Mouse (Mus musculus): ENCODE results near the gene Clec16a. TPM values are rescaled to one million over a fixed set of nuclear protein-coding genes. Genes with fewer than 3 reads are reported as not detected.
A peak's percentile ranks its signal among the peaks of the same experiment; 100 is the strongest.

The Clec16a gene
- polyA plus RNA-seq, 2 experiments: 2.7 to 10.0 TPM

- ATAC-seq (ENCODE audit: insufficient read depth) (peak; percentile 87), DNase-seq (ENCODE audit: low read depth in 3 of 3, low spot score in 3 of 3) (peak in 2 of 3 experiments; percentile 41 to 45)
- Histone ChIP-seq H3K4me2 (ENCODE audit: low read depth) (peak overlapping the region; percentile 63), H3K9me3 (ENCODE audit: control insufficient read depth, low read length) (no peaks in the 10 kb centered on the region), H3K4me1 (replicated peaks; ENCODE audit: control insufficient read depth in 2 of 2, insufficient read depth in 2 of 2, low read length in 1 of 2) (peaks cover 15 to 21% of the 10 kb centered on the region in 2 experiments), H3K27ac (no peak overlapping the region), H3K4me3 (ENCODE audit: insufficient read depth in 1 of 2, low read depth in 2 of 2, low read length in 2 of 2) (0 out of 4 replicates have a peak overlapping the region, but pooled peaks of 1 of the 2 experiments have one; percentile 3), H3K27me3 (ENCODE audit: control insufficient read depth, insufficient read depth, low read length) (no peaks in the 10 kb centered on the region), H3K36me3 (replicated peaks; ENCODE audit: control insufficient read depth, insufficient read depth, low read depth) (no peaks in the 10 kb centered on the region), H3K9ac (replicated peaks) (no peak overlapping the region)
- WGBS (ENCODE audit: insufficient replicate concordance): 45% methylated on average over 4 of the region's 4 CpGs
- TF ChIP-seq CTCF (IDR thresholded peaks at IDR 0.05; ENCODE audit: low read depth) (no peak; the same call in 1 of the 2 replicates), EP300 (IDR thresholded peaks at IDR 0.05; ENCODE audit: low read depth) (peak; percentile 70)
These were observed 186.6 kb downstream of the Clec16a start for GRCm38 (mm10) chr16:10731785-10732184.

- H3K27ac ChIP-seq: peak overlapping the region; percentile 18; the same call in 1 of the 2 replicates
- DNase-seq (ENCODE audit: low read depth in 3 of 3, low spot score in 3 of 3) (peak; percentile 62 to 69 (median 68)), ATAC-seq (ENCODE audit: insufficient read depth) (peak; percentile 95)
- H3K4me1 ChIP-seq (replicated peaks; ENCODE audit: control insufficient read depth in 2 of 2, insufficient read depth in 2 of 2, low read length in 1 of 2): peaks cover 15 to 21% of the 10 kb centered on the region in 2 experiments
- H3K27me3 ChIP-seq (ENCODE audit: control insufficient read depth, insufficient read depth, low read length): no peaks in the 10 kb centered on the region
- peak overlapping the region; percentile 3 to 7; a peak in 2 of 4 replicates for H3K4me3 ChIP-seq (ENCODE audit: insufficient read depth in 1 of 2, low read depth in 2 of 2, low read length in 2 of 2)
- 12% methylated on average over 5 of the region's 5 CpGs for WGBS (ENCODE audit: insufficient replicate concordance)
- peak overlapping the region; percentile 63 for H3K4me2 ChIP-seq (ENCODE audit: low read depth)
- peak; percentile 61; the same call in 1 of the 2 replicates for TF ChIP-seq EP300 (IDR thresholded peaks at IDR 0.05; ENCODE audit: low read depth)
- TF ChIP-seq CTCF (IDR thresholded peaks at IDR 0.05; ENCODE audit: low read depth): no peak
- no peaks in the 10 kb centered on the region for H3K9me3 ChIP-seq (ENCODE audit: control insufficient read depth, low read length)
- peak overlapping the region; percentile 18 for H3K9ac ChIP-seq (replicated peaks)
- no peaks in the 10 kb centered on the region for H3K36me3 ChIP-seq (replicated peaks; ENCODE audit: control insufficient read depth, insufficient read depth, low read depth)
These were observed 187.3 kb downstream of the Clec16a start for GRCm38 (mm10) chr16:10732421-10732820.

- ATAC-seq (ENCODE audit: insufficient read depth) (no peak), DNase-seq (ENCODE audit: low read depth in 3 of 3, low spot score in 3 of 3) (no peak)
- TF ChIP-seq EP300 (IDR thresholded peaks at IDR 0.05; ENCODE audit: low read depth) (no peak), CTCF (IDR thresholded peaks at IDR 0.05; ENCODE audit: low read depth) (no peak)
- Histone ChIP-seq H3K4me1 (replicated peaks; ENCODE audit: control insufficient read depth in 2 of 2, insufficient read depth in 2 of 2, low read length in 1 of 2) (peaks cover 15 to 27% of the 10 kb centered on the region in 2 experiments), H3K4me3 (ENCODE audit: insufficient read depth in 1 of 2, low read depth in 2 of 2, low read length in 2 of 2) (no peak overlapping the region), H3K36me3 (replicated peaks; ENCODE audit: control insufficient read depth, insufficient read depth, low read depth) (no peaks in the 10 kb centered on the region), H3K4me2 (ENCODE audit: low read depth) (no peak overlapping the region), H3K27me3 (ENCODE audit: control insufficient read depth, insufficient read depth, low read length) (no peaks in the 10 kb centered on the region), H3K9me3 (ENCODE audit: control insufficient read depth, low read length) (no peaks in the 10 kb centered on the region), H3K9ac (replicated peaks) (no peak overlapping the region), H3K27ac (no peak overlapping the region)
- 63% methylated on average over 2 of the region's 2 CpGs for WGBS (ENCODE audit: insufficient replicate concordance)
These were observed 190.6 kb downstream of the Clec16a start for GRCm38 (mm10) chr16:10735781-10736180.

GRCm38 (mm10) chr16:10736364-10736763, 191.2 kb downstream of the Clec16a start:
- DNase-seq (ENCODE audit: low read depth in 3 of 3, low spot score in 3 of 3) (no peak), ATAC-seq (ENCODE audit: insufficient read depth) (no peak)
- H3K4me1 ChIP-seq (replicated peaks; ENCODE audit: control insufficient read depth in 2 of 2, insufficient read depth in 2 of 2, low read length in 1 of 2): peaks cover 15 to 22% of the 10 kb centered on the region in 2 experiments
- H3K9ac ChIP-seq (replicated peaks): no peak overlapping the region
- H3K4me2 ChIP-seq (ENCODE audit: low read depth): no peak overlapping the region
- H3K4me3 ChIP-seq (ENCODE audit: insufficient read depth in 1 of 2, low read depth in 2 of 2, low read length in 2 of 2): no peak overlapping the region
- no peaks in the 10 kb centered on the region for H3K27me3 ChIP-seq (ENCODE audit: control insufficient read depth, insufficient read depth, low read length)
- TF ChIP-seq CTCF (IDR thresholded peaks at IDR 0.05; ENCODE audit: low read depth) (no peak), EP300 (IDR thresholded peaks at IDR 0.05; ENCODE audit: low read depth) (no peak)
- WGBS (ENCODE audit: insufficient replicate concordance): 40% methylated on average over 10 of the region's 10 CpGs
- no peaks in the 10 kb centered on the region for H3K36me3 ChIP-seq (replicated peaks; ENCODE audit: control insufficient read depth, insufficient read depth, low read depth)
- no peaks in the 10 kb centered on the region for H3K9me3 ChIP-seq (ENCODE audit: control insufficient read depth, low read length)
- no peak overlapping the region for H3K27ac ChIP-seq

GRCm38 (mm10) chr16:10737571-10737970, 192.4 kb downstream of the Clec16a start:
- no peak overlapping the region for H3K9ac ChIP-seq (replicated peaks)
- DNase-seq (ENCODE audit: low read depth in 3 of 3, low spot score in 3 of 3): no peak
- no peak for ATAC-seq (ENCODE audit: insufficient read depth)
- WGBS (ENCODE audit: insufficient replicate concordance): 27% methylated on average over 2 of the region's 2 CpGs
- no peaks in the 10 kb centered on the region for H3K9me3 ChIP-seq (ENCODE audit: control insufficient read depth, low read length)
- no peaks in the 10 kb centered on the region for H3K27me3 ChIP-seq (ENCODE audit: control insufficient read depth, insufficient read depth, low read length)
- TF ChIP-seq EP300 (IDR thresholded peaks at IDR 0.05; ENCODE audit: low read depth) (0 out of 2 replicates have a peak, but pooled peaks have one; percentile 8), CTCF (IDR thresholded peaks at IDR 0.05; ENCODE audit: low read depth) (no peak)
- no peaks in the 10 kb centered on the region for H3K36me3 ChIP-seq (replicated peaks; ENCODE audit: control insufficient read depth, insufficient read depth, low read depth)
- no peak overlapping the region for H3K4me2 ChIP-seq (ENCODE audit: low read depth)
- peaks cover 4 to 10% of the 10 kb centered on the region in 2 experiments for H3K4me1 ChIP-seq (replicated peaks; ENCODE audit: control insufficient read depth in 2 of 2, insufficient read depth in 2 of 2, low read length in 1 of 2)
- no peak overlapping the region for H3K4me3 ChIP-seq (ENCODE audit: insufficient read depth in 1 of 2, low read depth in 2 of 2, low read length in 2 of 2)
- no peak overlapping the region for H3K27ac ChIP-seq

Measured in liver, embryonic 14.5 days (tissue).